Mouse (Mus musculus) monocyte, adult 2 months (primary cell): Measurements from ENCODE around the gene 2210407C18Rik.

Experiments
- DNase-seq, 2 experiments: peaks; one replicate each; pipeline ENCODE4 v3.0.0; 2022; ENCODE audit warnings: low spot score in 2 of 2, low read depth in 1 of 2

Gene 2210407C18Rik

GRCm38 (mm10) chr11:58615975-58616374 lies at the start of gene 2210407C18Rik:
Gene 2210407C18Rik, minus strand, starts transcription at chr11:58616075.
- DNase-seq = no peak

GRCm38 (mm10) chr11:58658596-58658995 lies 42.7 kb upstream of the 2210407C18Rik start, which contains the start of gene Olfr322:
Gene Olfr322, plus strand, starts transcription at chr11:58658782.
- no peak for DNase-seq

DNA sequence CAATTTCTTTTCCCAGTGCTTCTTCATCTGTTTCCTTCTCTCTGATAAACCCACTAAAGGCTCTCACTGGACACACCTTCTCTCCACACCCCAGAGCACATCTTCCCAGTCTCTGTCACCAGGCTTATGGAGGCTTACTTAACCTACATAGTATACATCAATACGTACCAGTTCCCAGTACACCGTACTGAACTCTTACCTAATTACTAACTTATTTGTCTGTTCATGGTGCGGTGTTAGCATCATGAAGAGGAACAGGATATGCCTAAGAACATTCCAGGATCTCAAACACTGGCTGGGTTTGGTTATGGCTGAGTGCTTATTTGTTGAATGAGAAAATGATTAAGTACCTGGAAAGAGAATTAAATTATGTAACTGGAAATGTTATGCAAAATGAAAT lies 39.3 kb upstream of the 2210407C18Rik start:
- no peak for DNase-seq

- no peak for DNase-seq
These were observed 27.5 kb upstream of the 2210407C18Rik start for GRCm38 (mm10) chr11:58643350-58643749.

DNA sequence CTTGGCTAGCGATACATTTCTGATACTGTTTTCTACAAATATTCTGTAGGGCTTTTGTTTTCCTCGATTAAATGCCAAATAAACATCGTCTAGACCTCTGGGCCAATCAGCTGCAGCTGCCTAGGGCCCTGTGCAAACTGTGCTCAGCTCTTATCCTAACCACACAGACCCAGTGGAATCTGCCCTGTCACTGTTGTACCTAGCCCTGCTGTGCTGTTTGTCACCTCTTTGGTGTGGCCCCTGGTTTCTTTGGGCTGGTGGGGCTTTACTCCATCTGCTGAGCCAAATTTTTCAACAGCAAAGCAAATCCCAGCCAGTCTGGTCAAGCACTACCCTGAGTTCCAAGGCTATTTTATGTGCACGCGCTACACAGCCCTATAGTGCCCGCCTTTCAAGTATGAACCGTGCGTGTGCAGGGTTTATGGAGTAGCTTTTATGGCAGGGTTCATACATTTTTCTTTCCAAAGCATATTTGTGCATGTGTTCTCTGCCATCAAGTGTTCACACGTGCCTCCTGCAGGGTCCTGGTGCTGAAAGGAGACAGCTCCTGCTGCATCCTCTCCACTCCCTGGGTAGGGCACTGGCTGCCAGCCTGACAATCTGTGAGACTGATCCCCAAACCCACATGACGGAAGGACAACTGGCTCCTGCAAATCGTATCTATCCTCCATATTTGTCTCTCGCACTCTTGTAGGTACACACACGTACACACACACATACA lies 25.9 kb upstream of the 2210407C18Rik start:
- no peak for DNase-seq

DNA sequence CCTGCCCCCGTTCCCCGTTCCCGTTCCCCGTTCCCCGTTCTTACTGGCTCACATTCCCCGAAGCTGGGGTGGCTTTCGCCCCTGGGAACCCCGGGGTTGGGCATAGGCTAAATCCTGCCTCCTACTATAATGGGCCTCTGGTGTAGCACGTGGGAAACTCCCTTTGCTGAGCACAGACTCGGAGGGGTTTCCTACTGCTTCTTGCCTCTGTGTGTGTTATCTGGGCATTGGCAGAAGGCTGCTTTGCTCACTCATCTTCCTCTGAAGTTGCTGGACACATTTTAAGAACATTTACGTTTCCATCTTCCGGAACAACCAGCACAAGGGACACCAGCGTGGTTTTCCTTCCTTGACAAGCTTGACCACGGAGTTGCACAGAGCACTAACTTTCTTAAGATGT lies 25.2 kb upstream of the 2210407C18Rik start:
- no peak for DNase-seq

- DNase-seq = no peak
These were observed 24.5 kb upstream of the 2210407C18Rik start, which contains the start of gene Trim58 for GRCm38 (mm10) chr11:58640272-58640867. Gene Trim58, plus strand, starts transcription at chr11:58640465.

DNA sequence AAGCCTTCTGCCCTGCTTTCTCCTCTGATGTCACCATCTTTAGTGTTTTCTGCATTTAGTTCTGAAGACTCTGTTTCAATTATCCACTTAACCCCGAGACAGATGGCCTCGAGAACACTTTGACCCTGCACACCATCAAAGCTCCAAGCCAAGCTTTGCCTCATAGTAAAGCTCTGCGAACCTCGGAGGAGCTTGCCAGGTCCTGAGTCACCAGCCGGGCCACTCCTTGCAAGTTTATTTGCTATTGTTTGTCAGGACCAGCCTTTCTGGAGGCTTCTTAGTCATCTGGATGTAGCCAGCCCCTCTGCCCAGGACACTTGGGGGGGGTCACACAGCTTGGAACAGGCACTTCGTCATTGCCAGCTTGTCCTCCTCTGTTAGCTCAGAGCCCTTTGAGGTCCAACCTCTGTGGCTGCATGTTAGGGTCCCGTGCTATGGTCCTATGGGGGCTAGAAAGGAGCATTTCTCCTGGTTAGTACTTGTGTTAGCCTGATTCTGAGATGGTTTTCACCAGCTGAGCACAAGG lies 22.4 kb upstream of the 2210407C18Rik start:
- DNase-seq = no peak

GRCm38 (mm10) chr11:58636376-58636977 lies 20.6 kb upstream of the 2210407C18Rik start:
- peak; percentile 17 to 23 for DNase-seq

- no peak for DNase-seq
These were observed 19.0 kb upstream of the 2210407C18Rik start for GRCm38 (mm10) chr11:58634878-58635277.

DNA sequence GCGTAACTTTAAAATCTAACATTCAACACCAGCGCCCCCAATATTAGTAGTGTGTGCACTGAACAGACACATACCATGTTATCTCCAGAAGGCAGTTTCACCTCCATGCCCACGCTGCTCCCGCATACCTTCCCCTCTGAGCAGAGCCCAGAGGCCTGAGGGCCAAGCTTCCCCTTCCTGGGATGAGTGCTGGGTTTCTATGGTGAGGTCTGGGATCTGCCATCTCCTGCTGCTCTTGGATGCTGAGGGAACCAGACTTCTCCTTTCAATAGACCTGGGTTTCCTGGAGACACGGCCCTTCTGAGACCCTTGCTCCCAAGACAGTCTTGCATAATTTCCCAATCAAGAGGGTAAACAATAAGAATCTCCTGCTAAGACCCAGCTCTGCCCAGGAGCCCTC lies 14.5 kb upstream of the 2210407C18Rik start, which contains the start of gene Olfr323:
TSS of gene Olfr323 (minus strand) at position 101 of the 400 bp plus-strand sequence.
- no peak for DNase-seq

- no peak for DNase-seq
These were observed 10.3 kb upstream of the 2210407C18Rik start for GRCm38 (mm10) chr11:58626146-58626545.

- no peak for DNase-seq
These were observed 2.9 kb upstream of the 2210407C18Rik start for GRCm38 (mm10) chr11:58618793-58619192.

DNA sequence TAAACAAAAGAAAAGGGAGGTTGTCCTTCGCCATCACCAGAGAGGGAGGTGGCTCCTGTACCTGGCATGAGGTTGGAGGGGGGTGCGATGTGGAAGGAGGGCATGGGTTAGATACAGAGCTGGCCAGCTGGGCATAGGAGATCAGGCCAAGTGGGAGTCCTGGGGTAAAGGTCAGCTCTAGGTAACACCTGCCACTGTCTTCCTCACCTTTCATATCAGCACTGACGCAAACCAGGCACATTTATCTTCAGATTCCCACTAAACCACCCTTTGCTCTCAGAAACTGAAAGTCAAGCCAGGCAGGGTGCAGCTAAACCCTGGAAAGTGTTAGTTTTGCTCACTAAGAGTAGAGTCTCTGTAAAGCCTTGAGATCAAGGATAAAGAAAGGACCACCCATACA lies 2.5 kb upstream of the 2210407C18Rik start:
- no peak for DNase-seq

DNA sequence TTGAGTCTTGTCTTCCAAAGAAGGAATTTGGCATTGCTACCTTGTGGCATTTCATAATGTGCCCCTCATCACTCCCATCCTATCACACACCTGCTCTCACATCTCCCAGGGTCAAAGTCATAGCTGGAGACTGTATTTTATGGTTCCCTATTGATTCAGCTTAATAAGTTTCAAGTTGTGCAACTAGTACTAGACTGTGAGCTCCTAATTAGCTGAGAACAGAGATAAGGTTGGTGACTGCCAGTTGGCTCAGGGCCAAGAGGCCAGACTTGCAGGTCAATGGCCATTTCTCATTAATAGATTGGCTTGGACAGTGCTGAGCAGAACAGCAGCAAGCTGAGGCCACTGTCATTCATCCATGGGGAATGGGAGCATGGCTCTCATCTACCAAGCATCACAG lies 1.3 kb downstream of the 2210407C18Rik start:
- DNase-seq = no peak

- no peak for DNase-seq
These were observed 2.5 kb downstream of the 2210407C18Rik start for GRCm38 (mm10) chr11:58613359-58613758.

- DNase-seq = no peak
These were observed 8.8 kb downstream of the 2210407C18Rik start for GRCm38 (mm10) chr11:58607030-58607429.

DNA sequence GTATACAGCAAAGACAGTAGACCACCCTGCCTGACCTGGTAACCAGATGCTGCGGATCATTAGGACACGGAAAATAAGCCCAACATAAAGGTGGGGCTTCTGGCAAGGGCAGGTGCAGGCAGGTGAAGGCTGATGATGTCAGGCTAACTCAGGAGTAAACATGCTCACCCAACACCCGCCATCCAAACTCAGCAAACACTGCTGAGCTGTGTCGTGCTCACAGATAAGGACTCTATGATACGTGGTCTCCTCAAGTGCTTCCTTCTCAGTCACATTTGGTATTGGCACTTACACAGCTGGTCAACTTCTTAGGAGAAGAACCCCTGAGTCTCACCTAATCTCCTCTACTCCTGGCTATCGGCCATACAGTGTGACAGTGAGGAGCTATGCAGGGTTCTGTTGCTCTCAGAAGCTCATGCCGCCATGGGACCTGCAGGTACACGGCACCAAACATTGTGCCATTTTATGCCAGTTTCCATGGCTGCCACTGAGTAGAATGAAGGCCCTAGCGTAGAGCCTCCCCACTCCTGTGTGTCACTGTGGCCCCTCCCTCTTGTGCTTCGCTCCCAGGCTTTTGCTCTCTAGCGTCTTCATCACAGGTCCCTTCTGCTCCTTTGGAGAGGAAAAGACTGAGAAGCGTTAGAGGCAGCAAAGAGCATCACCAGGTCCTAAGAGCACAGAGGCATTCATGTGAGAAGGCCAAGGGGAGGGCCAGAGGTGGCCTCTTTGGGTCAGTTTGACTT lies 9.5 kb downstream of the 2210407C18Rik start:
- no peak for DNase-seq

GRCm38 (mm10) chr11:58605228-58605627 lies 10.6 kb downstream of the 2210407C18Rik start:
- no peak for DNase-seq

- no peak for DNase-seq
These were observed 11.2 kb downstream of the 2210407C18Rik start for GRCm38 (mm10) chr11:58604688-58605087.
